Mouse (Mus musculus): ENCODE results near the gene Gm10447. TPM values are rescaled to one million over a fixed set of nuclear protein-coding genes. Genes with fewer than 3 reads are reported as not detected.
A peak's percentile ranks its signal among the peaks of the same experiment; 100 is the strongest.

Gm10447 gene
- total RNA-seq, 2 experiments from 2014 or later: 0.13 to 0.27 TPM

DNA sequence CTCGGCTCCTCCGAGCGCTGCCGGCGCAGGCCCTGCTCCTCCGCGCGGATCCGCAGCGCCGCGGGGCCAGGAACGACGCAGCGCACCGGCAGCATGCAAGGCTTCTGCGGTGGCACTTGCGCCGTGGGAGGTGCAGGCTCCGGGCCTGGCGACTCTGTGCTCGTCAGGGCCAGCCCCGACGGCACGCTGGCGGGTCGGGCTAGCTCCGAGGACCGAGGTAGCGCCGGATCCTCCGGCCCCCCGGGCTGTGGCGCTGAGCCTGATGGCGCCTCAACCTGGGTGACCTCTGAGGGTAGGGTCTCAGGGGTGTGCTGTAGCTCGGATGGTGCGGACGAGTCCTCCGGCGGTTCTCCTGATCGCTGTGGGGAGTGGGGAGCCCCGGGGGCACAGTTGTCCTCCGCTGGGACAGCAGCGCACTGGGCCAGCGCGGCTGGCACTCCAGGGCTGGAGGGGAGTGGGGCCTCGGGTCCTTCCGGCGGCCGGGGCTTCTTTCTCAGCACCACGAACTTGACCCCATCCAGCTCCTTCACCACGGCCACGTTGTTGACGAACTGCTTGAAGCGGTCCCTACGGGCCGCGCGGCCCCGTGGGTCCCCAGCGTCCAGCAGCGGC lies 22.4 kb upstream of the Gm10447 start:
- peak in 1 of 2 experiments; percentile 60 for DNase-seq (ENCODE audit: low spot score in 2 of 2)

GRCm38 (mm10) chr11:53478383-53479170 lies 21.7 kb upstream of the Gm10447 start:
- DNase-seq (ENCODE audit: low spot score in 2 of 2): no peak

GRCm38 (mm10) chr11:53477833-53478232 lies 20.9 kb upstream of the Gm10447 start:
- DNase-seq (ENCODE audit: low spot score in 2 of 2): no peak

- DNase-seq (ENCODE audit: low spot score in 2 of 2): no peak
Observed at GRCm38 (mm10) chr11:53475620-53476019, 18.7 kb upstream of the Gm10447 start.

- DNase-seq (ENCODE audit: low spot score in 2 of 2): no peak
Observed at GRCm38 (mm10) chr11:53472709-53473108, 15.8 kb upstream of the Gm10447 start.

DNA sequence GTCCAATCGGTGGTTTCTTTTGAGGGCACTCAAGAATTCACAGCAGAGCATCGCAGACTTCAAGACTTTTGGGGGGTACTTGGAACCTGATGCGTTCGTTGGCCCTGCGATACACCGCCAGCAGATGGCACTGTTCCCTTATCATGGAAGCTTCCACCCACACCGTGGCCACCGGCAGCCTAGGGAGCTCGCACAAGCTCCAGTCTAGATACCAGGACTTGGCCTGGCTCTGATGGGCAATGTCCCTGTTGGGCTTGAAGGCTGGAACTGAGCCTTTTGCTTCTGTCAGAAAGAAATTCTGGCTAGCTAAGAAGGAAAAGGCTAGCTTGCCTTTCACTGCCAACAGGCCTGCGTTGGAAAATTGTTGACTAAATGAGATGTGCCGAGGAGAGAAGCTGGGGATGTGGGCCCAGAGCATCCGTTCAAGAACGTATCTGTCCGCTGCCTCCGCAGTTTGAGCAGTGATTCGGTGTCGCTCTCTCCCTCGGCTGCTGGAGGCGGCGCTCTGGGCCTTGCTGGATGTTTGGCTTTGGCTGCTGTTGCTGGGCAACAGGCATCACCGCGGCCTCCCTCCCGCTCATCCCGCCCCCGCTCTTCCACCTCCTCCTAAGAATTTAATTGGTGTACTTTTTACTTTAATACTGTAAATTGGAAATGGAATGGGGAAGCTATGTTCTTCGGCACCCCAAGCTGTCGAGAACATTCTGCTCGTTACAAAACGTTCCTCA lies 13.2 kb upstream of the Gm10447 start, which contains the start of gene Gm9837:
Gm9837 (minus strand) TSS at position 512 of the 728 bp plus-strand sequence.
- DNase-seq (ENCODE audit: low spot score in 2 of 2): peak; percentile 93 to 97

DNA sequence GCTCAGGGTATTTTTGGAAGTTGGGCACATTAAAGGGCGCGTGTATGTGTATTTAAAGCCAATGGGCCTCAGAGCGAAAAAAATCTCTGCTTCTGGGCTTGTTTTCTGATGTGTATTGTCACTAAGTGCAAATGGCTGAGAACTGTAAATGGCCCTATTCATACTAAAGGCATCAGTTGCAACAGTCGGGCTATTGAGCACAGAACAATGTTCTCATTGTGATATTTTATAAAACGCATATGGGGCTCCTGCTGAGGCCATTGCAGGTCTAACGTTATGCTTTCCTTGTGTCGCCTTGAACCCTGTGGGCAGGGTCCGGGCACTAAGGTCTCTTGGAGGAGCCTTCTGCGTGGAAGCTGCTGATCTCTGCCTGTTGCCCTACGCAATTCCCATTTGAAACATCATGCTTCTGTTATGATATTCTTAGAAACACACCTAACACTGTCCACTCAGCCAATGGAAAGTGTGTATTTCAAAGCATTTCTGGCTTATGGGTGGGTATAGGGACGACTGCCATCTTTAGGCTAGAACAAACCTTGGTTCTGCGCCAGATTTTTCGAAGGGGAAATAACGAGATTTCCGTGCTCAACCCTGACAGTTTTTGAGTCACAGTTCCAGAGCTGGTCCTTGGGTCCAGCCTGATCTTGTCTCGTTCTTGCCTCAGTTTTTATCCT lies 12.5 kb upstream of the Gm10447 start:
- DNase-seq (ENCODE audit: low spot score in 2 of 2): peak in 1 of 2 experiments; percentile 33

- DNase-seq (ENCODE audit: low spot score in 2 of 2): peak; percentile 71 to 88
Observed at GRCm38 (mm10) chr11:53466231-53466971, 9.5 kb upstream of the Gm10447 start.

- peak in 1 of 2 experiments; percentile 27 for DNase-seq (ENCODE audit: low spot score in 2 of 2)
Observed at GRCm38 (mm10) chr11:53463551-53464424, 6.9 kb upstream of the Gm10447 start.

GRCm38 (mm10) chr11:53461727-53462126 lies 4.8 kb upstream of the Gm10447 start:
- no peak for DNase-seq (ENCODE audit: low spot score in 2 of 2)

DNA sequence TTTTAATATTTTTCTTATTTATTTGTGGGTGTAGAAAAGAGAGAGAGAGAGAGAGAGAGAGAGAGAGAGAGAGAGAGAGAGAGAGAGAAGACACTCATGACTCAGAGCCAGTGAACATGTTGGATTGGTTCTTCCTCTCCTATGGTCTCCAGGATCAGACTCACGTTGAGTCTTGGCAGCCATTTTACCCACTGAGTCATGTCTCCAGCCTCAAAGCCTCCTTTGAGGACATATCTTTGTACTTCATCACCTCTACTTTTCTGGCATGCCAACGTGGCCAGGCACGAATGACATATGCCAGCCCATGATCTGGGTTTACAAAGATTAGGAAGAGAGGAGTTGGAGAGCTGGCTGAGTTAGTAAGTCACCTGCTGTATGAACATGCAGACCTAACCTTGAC lies 3.3 kb upstream of the Gm10447 start:
- DNase-seq (ENCODE audit: low spot score in 2 of 2): no peak

GRCm38 (mm10) chr11:53458996-53459395 lies 2.1 kb upstream of the Gm10447 start:
- no peak for DNase-seq (ENCODE audit: low spot score in 2 of 2)

GRCm38 (mm10) chr11:53457372-53457954 lies 553 bp upstream of the Gm10447 start:
- DNase-seq (ENCODE audit: low spot score in 2 of 2): no peak

DNA sequence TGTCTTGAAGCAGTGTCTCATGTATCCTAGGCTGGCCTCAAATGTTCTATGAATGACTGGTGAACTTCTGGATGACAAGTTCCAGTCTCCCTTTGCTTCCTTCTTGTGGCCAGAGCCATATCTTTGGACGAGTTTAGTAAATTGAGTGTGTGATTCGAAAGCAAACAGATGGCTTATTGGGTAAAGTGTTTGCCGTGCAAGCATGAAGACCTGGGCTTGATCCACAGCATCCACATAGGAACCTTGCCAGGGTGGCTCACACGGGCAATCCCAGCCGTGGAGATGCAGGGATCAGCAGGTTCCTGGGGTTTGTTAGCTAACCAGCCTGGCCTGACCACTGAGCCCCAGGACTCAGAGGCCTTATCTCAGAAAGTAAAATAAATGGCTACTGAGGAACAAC lies 3.9 kb downstream of the Gm10447 start:
- no peak for DNase-seq (ENCODE audit: low spot score in 2 of 2)

DNA sequence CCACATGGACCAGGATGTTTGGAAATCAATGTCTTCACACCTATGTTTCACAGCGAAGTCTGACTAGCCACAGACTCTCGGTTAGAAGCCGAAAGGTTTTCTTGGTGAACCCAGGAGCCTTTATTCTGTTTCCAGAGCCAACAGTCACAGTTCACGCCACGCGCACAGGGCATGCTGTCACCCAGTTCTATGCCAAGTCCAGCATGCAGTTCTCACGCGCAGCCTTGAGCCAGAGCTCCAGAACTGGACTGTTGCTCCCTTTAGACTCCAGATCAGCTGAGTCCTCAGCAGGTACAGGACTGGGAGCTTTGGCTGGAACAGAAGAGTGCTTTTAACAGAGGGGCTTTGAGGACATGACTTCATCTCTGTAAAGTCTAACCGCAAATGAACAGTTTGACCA lies 4.5 kb downstream of the Gm10447 start:
- no peak for DNase-seq (ENCODE audit: low spot score in 2 of 2)

DNA sequence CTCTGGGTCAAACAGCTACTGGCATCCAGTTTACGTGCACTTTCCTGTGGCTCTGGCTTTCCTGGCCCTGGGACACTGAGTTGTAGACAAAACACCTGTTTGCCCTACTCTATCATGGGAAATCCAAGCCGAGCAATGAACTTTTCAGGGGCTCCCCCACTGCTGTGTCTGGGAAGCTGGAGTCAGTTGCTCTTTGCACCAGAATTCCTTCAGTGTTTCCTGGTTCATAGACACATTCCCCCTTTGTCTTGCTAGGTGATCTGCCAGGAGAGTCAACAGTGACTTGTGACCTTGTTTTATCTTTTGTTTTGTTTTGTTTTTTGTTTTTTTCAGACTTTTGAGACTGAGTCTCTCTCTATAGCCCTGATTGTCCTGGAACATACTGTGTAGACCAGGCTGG lies 5.5 kb downstream of the Gm10447 start:
- DNase-seq (ENCODE audit: low spot score in 2 of 2): no peak

- DNase-seq (ENCODE audit: low spot score in 2 of 2): no peak
Observed at GRCm38 (mm10) chr11:53450070-53450705, 6.7 kb downstream of the Gm10447 start.

DNA sequence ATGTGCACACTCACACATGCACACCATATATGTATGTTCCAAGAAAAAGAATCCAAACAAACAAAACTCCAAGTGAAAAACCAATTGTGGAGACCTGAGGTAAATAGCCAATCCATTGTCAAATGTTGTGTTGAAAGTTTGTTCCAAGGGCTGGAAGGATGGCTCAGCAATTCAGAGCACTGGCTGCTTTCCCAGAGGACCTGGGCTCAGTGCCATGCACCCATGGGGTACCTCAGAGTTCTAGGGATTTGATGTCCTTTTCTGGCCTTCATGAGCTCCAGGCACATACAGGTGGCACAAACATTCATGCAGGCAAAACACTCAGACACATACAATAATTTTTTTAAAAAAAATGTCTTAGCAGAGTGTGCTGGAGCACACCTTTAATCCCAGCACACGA lies 8.4 kb downstream of the Gm10447 start:
- no peak for DNase-seq (ENCODE audit: low spot score in 2 of 2)

DNA sequence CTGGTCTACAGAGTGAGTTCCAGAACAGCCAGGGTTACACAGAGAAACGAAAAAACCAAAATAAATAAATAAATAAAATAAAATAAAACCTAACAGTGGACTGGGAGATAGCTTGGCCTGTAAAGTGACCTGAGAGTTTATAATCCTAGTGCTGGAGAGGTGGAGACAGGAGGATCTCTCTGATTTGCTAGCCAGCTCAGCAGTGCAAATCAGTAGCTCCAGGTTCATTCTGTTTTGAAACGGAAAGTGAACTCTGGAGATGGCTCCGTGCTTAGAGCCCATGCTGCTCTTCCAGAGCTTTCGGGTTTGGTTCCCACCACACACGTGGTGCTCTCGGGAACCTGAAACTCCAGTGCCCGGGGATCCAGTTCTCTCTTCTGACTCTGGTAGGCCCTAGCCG lies 8.9 kb downstream of the Gm10447 start:
- no peak for DNase-seq (ENCODE audit: low spot score in 2 of 2)

Data from layer of hippocampus, adult 18-20 months (tissue).